Mouse (Mus musculus) adipocyte (in vitro differentiated cells): ENCODE data around the gene Hist1h3f.
"Not testable (repeated sequence)": the region's sequence is repeated elsewhere in the genome, so short reads cannot be mapped to it uniquely, and the experiment has no call there.

Experiments
- DNase-seq: peaks from one replicate; pipeline ENCODE4 v3.0.0-alpha.2; 2016; ENCODE audit warnings: low spot score

Gene Hist1h3f

DNA sequence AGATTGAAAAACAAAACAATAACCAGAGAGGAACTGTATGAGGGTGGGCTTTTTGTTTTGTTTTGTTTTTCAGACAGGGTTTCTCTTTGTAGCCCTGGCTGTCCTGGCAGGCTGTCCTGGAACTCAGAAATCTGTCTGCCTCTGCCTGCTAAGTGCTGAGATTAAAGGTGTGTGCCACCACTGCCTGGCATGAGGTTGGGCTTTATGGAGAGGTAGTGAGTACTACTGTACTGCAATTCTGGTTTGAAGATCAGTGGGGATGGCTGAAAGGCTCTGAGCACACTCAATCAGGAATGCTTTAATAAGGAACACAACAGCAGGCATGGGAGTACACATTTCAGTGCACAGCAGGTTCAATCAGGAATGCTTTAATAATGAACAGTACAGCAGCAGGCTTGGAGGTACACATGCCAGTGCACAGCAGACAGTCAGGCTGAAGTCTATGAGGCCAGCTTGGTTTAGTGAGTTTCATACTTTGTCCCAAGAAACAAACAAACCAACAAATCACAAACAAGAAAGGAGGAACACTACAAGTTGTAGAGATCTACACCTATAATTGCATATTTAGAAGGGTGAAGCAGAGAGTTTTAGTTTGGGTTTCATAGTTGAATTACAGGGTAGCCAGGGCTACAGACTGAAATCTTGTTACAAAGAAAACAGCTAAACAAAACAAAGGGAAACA, 39.7 kb downstream of the Hist1h3f start:
- DNase-seq, result peak; percentile 47

DNA sequence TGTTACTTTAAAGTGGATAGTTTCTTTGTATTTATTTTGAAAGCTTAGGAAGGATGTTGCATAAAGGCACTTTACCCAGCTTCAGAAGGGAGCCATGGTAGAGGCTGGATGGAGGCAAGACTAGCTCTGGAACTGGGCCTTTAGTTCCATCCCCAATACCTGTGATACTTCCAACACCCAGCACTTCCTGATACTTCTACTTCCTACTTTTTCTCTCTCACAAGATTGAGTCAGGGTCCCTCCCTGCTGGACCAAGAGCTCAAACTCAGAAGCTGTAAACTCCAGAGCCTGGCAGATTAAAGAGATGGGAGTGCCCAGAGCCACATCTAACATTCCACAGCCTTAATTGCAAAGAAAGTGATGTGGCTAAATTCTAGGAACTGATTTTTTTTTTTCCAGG, 40.5 kb downstream of the Hist1h3f start:
- DNase-seq, result peak; percentile 45

DNA sequence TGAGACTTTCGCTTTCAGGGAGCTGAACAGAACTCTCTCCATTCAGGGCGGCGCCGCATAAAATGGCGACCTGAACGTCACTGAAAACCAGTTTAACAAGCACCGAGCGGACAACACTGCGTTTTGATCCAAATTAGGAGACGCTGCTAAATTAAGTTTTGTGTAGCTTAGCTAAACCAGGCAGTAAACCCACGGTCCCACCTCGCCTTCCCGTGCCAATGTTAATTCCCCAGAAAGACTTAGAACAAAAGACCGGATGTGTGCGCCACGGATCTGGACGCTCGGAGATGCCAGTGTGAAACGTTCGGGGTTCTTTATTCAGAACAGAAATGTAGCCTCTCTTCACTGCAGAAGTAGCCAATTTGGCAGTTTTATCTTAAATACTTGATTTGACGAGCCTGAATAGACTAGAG, 41.2 kb downstream of the Hist1h3f start:
- DNase-seq, result peak; percentile 75

DNA sequence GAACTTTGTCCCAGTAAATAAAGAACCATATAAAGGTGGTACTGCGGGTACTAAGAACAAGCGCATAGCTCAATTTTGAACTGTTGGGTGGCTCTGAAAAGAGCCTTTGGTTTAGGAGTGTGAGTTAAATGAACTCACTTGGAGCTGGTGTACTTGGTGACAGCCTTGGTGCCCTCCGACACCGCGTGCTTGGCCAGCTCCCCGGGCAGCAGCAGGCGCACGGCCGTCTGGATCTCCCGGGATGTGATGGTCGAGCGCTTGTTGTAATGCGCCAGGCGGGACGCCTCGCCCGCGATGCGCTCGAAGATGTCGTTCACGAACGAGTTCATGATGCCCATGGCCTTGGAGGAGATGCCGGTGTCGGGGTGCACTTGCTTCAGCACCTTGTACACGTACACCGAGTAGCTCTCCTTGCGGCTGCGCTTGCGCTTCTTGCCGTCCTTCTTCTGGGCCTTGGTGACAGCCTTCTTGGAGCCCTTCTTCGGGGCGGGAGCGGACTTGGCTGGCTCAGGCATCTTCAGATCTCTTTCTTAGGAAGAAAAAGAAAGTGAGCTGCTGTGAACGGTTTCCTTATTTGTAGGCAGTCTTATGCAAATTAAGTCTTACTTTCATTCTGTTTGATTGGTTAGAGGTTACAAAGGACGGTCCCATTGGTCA, 41.7 kb downstream of the Hist1h3f start:
- peak; percentile 91 for DNase-seq

DNA sequence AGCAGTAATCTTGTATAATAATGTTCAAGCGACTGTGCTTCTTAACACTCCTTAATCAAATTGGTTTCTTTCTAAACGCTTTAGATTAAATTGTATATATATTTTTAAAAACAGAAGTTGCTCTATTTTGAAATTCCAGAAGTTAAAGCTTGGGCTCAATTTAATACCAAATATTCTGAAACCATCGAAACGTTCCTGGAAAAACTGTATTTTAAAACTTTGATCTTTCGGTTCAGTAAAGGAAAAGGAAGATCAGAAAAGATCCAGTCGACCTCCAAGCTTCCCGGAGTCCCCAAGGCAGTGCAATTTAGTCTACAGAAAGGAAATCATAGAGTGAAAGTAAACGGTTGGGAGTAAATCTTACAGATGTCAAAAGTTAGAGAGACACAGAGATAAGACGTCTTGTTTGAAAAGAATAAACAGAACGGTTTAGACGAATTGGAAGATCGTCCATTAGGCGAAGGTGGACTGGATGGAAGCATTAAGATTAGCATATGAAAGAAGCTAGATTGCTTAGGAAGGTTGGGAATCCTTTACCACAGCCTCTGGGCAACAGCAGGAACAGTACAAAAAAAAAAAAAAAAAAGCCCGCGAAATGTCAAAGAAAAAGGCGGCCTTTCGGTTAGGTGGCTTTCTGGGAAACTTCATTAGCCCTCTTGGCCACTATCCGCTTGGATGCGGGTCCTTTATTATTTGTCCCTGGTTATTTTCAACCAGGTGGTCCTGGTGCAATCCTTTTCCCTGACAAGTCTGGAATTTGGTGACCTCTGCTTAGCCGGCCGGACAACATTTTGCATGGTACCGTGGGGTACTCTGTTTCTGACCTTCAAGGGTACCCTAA, 42.5 kb downstream of the Hist1h3f start:
- peak; percentile 44 for DNase-seq

DNA sequence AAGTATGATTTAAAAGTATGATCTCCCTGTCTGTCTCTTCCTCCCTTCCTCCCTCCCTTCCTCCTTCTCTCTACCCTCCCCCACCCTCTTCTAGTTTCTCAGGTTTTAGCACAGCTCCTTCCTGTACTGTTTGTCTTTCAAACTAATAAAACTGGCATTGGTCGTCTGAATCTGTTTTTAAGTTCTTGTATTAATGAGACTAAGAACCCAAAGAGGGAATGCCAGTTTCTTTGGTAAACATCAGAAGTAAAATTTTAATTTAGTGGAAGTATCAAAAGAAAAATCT, 43.0 kb downstream of the Hist1h3f start:
- no peak for DNase-seq

DNA sequence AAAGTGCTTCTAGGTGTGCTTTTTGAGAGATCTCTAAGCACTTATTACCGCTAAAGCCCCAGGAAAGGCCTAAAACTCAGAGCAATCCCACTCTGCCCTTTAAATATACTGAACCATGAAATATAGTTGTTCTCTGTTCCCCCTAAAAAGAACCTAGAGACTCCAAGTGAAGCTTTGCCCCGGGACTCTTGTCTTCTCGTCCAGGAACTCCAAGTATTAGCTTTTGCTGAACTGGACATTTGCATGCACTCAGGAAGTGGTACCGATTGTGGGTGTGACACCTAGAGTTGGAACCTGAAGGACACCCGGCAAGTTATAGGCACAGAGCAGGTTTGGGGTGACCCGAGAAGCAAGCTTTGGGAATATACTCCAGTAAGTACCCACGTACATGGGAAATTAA, 47.4 kb downstream of the Hist1h3f start:
- DNase-seq, result no peak

DNA sequence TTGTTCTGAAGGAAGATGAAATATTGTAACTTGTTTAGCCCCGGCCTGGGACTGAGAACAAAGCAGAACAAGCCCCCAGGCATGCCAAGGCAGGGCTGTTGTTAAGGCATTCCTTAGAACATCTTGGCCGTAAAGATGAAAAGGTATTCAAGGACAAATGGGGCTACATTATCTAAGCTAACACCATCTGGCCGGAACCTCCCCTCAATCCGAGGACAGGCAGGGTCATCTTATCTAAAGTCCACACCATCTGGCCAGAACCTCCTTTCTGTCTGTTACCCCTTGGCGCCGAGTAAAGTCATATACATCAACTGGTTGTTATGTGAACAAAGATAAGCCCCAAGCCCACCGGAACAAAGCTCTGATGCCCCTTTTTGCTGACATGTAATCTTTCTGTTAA, 48.0 kb downstream of the Hist1h3f start:
- DNase-seq, result not testable (repeated sequence)

DNA sequence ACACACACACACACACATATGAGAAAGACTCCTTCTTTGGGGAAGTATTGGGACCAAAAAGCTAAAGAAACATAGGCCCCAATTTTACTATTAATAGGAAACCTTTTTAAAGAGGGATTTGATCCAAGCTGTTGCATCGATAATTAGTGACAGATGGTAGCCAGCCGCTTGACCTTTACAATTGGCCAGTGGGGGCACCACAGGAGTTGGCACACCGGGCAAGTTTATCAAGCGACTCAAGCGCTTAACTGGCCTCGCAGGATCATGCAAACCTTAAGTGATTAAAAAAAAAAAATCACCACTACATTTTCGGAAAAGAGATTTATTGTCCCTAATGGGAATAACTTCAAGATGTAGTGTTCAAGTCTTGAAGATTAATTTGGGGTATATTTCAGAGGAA, 48.8 kb downstream of the Hist1h3f start:
- no peak for DNase-seq

DNA sequence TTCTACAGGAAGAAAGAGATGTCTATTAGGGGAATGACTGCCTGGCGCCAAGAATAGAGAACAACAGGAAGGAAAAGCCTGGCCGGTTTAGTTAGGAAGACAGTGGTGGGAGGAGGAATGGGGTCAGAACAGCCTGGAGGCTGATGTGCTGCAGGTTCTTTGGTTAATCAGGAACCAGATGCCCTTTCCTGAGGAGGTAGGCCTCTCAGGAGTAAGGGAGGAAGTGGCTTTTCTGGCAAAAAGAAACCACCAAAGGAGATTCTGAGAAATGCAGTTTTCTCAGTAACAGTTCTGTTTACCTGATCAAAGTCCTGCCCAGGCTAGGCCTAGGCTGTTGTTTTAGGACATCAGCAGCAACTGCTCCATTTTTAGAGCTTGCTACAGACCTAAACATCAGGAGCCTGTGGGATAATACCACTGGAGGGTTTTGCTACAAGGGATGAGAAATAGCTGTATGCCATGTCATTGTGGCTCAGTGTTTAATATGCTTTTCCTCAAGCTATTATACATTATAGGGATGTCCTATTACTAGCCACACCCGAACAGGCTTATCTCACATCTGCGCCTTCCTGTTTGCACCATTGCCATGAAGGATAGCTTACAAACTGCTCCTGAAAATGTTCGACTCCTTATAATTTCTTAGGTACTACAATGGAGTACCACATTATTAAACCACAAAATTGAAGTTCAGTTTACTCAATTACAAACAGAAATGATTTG, 49.4 kb downstream of the Hist1h3f start:
- no peak for DNase-seq
